Mouse (Mus musculus) thymus, adult 2 months (tissue): Measurements from ENCODE around the gene Stk11. TPM values are rescaled to one million over a fixed set of nuclear protein-coding genes. Genes with fewer than 3 reads are reported as not detected.

Source experiments
- DNase-seq: peaks from one replicate; pipeline ENCODE4 v3.0.0; 2021
- H3K27ac ChIP-seq: fragments of 200-500 bp; 2 replicates; pipeline ENCODE4 v1.5.1; 2012; ENCODE audit warnings: low read length, control low read depth; ENCODE audit not compliant: control insufficient read depth, insufficient read depth
- H3K27me3 ChIP-seq: fragments of 200-500 bp; 2 replicates; pipeline ENCODE4 v1.6.1; 2012; ENCODE audit warnings: mild to moderate bottlenecking, low read length, moderate library complexity, mixed read lengths; ENCODE audit not compliant: control insufficient read depth, insufficient read depth
- H3K36me3 ChIP-seq: fragments of 200-500 bp; 2 replicates; pipeline ENCODE4 v1.6.1; 2012; ENCODE audit warnings: mild to moderate bottlenecking, low read length, moderate library complexity; ENCODE audit not compliant: control insufficient read depth, insufficient read depth
- H3K4me1 ChIP-seq: fragments of 200-500 bp; replicated peaks from 2 replicates; pipeline ENCODE4 v1.6.1; 2012; ENCODE audit warnings: low read length; ENCODE audit not compliant: control insufficient read depth, insufficient read depth
- H3K4me3 ChIP-seq: fragments of 200-500 bp; 2 replicates; pipeline ENCODE4 v1.5.1; 2012; ENCODE audit warnings: mild to moderate bottlenecking, low read length, control low read depth, moderate library complexity; ENCODE audit not compliant: control insufficient read depth, insufficient read depth
- CTCF ChIP-seq: fragments of 200-500 bp; IDR thresholded peaks from 2 replicates; pipeline ENCODE4 v1.5.1; 2012; ENCODE audit warnings: mild to moderate bottlenecking, control low read depth, low read length, moderate library complexity, borderline replicate concordance; ENCODE audit not compliant: control insufficient read depth, poor library complexity, insufficient read depth; ENCODE audit errors: extremely low read depth
- POLR2A ChIP-seq: fragments of 200-500 bp; IDR thresholded peaks from 2 replicates; pipeline ENCODE4 v1.6.1; 2012; ENCODE audit warnings: mild to moderate bottlenecking, low read length, control low read depth, moderate library complexity; ENCODE audit not compliant: control insufficient read depth, poor library complexity, insufficient read depth; ENCODE audit errors: extremely low read depth
- WGBS: fragments of 180-500 bp; shearing (Covaris S2); methylation state at CpG from one replicate; pipeline ENCODE4 v1.1.7; 2018; 5-methylcytosine and 5-hydroxymethylcytosine counted together
- polyA plus RNA-seq: library from polyadenylated mRNA; depleted of rRNA; stranded (reverse); fragments of >200 nt; gene quantifications from 2 replicates; pipeline ENCODE4 v1.2.3, GENCODE M21; 2012

The Stk11 gene
- polyA plus RNA-seq, 1 experiment = 270 TPM

GRCm38 (mm10) chr10:80095547-80095946 is 20.1 kb upstream of the Stk11 start:
- no peaks in the 10 kb centered on the region for H3K36me3 ChIP-seq
- H3K27me3 ChIP-seq = no peaks in the 10 kb centered on the region
- no peak for DNase-seq
- no peak overlapping the region for H3K27ac ChIP-seq
- TF ChIP-seq CTCF (no peak), POLR2A (no peak)
- peaks cover 12% of the 10 kb centered on the region for H3K4me1 ChIP-seq
- 96% methylated on average over 5 of the region's 5 CpGs for WGBS
- no peak overlapping the region for H3K4me3 ChIP-seq

GRCm38 (mm10) chr10:80097275-80097674 is 18.3 kb upstream of the Stk11 start:
- peaks cover 26% of the 10 kb centered on the region for H3K4me1 ChIP-seq
- no peaks in the 10 kb centered on the region for H3K27me3 ChIP-seq
- no peak for DNase-seq
- no peak overlapping the region for H3K4me3 ChIP-seq
- no peaks in the 10 kb centered on the region for H3K36me3 ChIP-seq
- no peak for TF ChIP-seq CTCF
- no peak for TF ChIP-seq POLR2A
- H3K27ac ChIP-seq = no peak overlapping the region
- WGBS = 46% methylated on average over 7 of the region's 7 CpGs

- no peaks in the 10 kb centered on the region for H3K27me3 ChIP-seq
- DNase-seq = no peak
- TF ChIP-seq POLR2A (no peak), CTCF (no peak)
- peaks cover 28% of the 10 kb centered on the region for H3K4me1 ChIP-seq
- H3K36me3 ChIP-seq = no peaks in the 10 kb centered on the region
- WGBS = 91% methylated on average over 5 of the region's 5 CpGs
- no peak overlapping the region for H3K4me3 ChIP-seq
- no peak overlapping the region for H3K27ac ChIP-seq
Measured at GRCm38 (mm10) chr10:80098630-80099029, 17.0 kb upstream of the Stk11 start.

GRCm38 (mm10) chr10:80100982-80101381 is 14.6 kb upstream of the Stk11 start:
- Histone ChIP-seq H3K27ac (no peak overlapping the region), H3K4me1 (peaks cover 28% of the 10 kb centered on the region), H3K36me3 (no peaks in the 10 kb centered on the region), H3K27me3 (no peaks in the 10 kb centered on the region), H3K4me3 (no peak overlapping the region)
- no peak for DNase-seq
- TF ChIP-seq POLR2A = no peak
- TF ChIP-seq CTCF = no peak
- 81% methylated on average over 11 of the region's 11 CpGs for WGBS

- H3K27ac ChIP-seq = no peak overlapping the region
- under 1% methylated on average over 59 of the region's 59 CpGs for WGBS
- peak; percentile 89 for DNase-seq
- H3K4me1 ChIP-seq = peaks cover 25% of the 10 kb centered on the region
- TF ChIP-seq CTCF = peak; percentile 51; the same call in 1 of the 2 replicates
- TF ChIP-seq POLR2A = peak; percentile 86
- no peaks in the 10 kb centered on the region for H3K27me3 ChIP-seq
- H3K4me3 ChIP-seq = peak overlapping the region; percentile 99
- no peaks in the 10 kb centered on the region for H3K36me3 ChIP-seq
Measured at GRCm38 (mm10) chr10:80102216-80102915, 13.2 kb upstream of the Stk11 start.

GRCm38 (mm10) chr10:80103032-80103431 is 12.6 kb upstream of the Stk11 start:
- Histone ChIP-seq H3K27me3 (no peaks in the 10 kb centered on the region), H3K36me3 (no peaks in the 10 kb centered on the region), H3K4me3 (no peak overlapping the region), H3K27ac (no peak overlapping the region), H3K4me1 (peaks cover 22% of the 10 kb centered on the region)
- no peak for TF ChIP-seq POLR2A
- TF ChIP-seq CTCF = no peak
- DNase-seq = no peak
- WGBS = 94% methylated on average over 2 of the region's 2 CpGs

- H3K27me3 ChIP-seq = no peaks in the 10 kb centered on the region
- H3K27ac ChIP-seq = no peak overlapping the region
- WGBS = 90% methylated on average over 3 of the region's 3 CpGs
- H3K4me3 ChIP-seq = no peak overlapping the region
- no peak for DNase-seq
- TF ChIP-seq CTCF = no peak
- no peak for TF ChIP-seq POLR2A
- peaks cover 18% of the 10 kb centered on the region for H3K4me1 ChIP-seq
- no peaks in the 10 kb centered on the region for H3K36me3 ChIP-seq
Measured at GRCm38 (mm10) chr10:80104181-80104580, 11.4 kb upstream of the Stk11 start.
